Mouse (Mus musculus) intestine, postnatal 0 days (tissue): ENCODE measurements around the gene Rsph6a. TPM values are rescaled to one million over a fixed set of nuclear protein-coding genes. Genes with fewer than 3 reads are reported as not detected.
A peak's percentile ranks its signal among the peaks of the same experiment; 100 is the strongest.

Source experiments
- ATAC-seq: fragments of 200-750 bp; cut with Nextera tagmentation; 2 replicates; pipeline ENCODE4 v1.8.0; 2017; ENCODE audit warnings: mild to moderate bottlenecking, moderate TSS enrichment, moderate library complexity
- H3K27ac ChIP-seq: fragments of 300-500 bp; sonication (generic); 2 replicates; pipeline ENCODE4 v1.5.1; 2014; ENCODE audit warnings: mild to moderate bottlenecking, low read depth, low read length, moderate library complexity
- H3K27me3 ChIP-seq: fragments of 300-500 bp; sonication (generic); replicated peaks from 2 replicates; pipeline ENCODE4 v1.6.1; 2014; ENCODE audit warnings: low read length, mixed read lengths; ENCODE audit not compliant: control insufficient read depth, insufficient read depth
- H3K36me3 ChIP-seq: fragments of 300-500 bp; sonication (generic); 2 replicates; pipeline ENCODE4 v1.6.1; 2014; ENCODE audit warnings: mild to moderate bottlenecking, moderate library complexity; ENCODE audit not compliant: control insufficient read depth, insufficient read depth
- H3K4me1 ChIP-seq: fragments of 300-500 bp; sonication (generic); replicated peaks from 2 replicates; pipeline ENCODE4 v1.6.1; 2014; ENCODE audit warnings: antibody characterized with exemption, low read length, mixed read lengths; ENCODE audit not compliant: control insufficient read depth, insufficient read depth
- H3K4me2 ChIP-seq: fragments of 300-500 bp; sonication (generic); replicated peaks from 2 replicates; pipeline ENCODE4 v1.6.1; 2014; ENCODE audit warnings: low read depth, mild to moderate bottlenecking, moderate library complexity
- H3K4me3 ChIP-seq: fragments of 300-500 bp; sonication (generic); 2 replicates; pipeline ENCODE4 v1.5.1; 2014; ENCODE audit warnings: low read depth, low read length
- H3K9ac ChIP-seq: fragments of 300-500 bp; sonication (generic); 2 replicates; pipeline ENCODE4 v1.6.1; 2014; ENCODE audit warnings: mild to moderate bottlenecking, low read depth, low read length
- H3K9me3 ChIP-seq: fragments of 300-500 bp; sonication (generic); 2 replicates; pipeline ENCODE4 v1.6.1; 2016; ENCODE audit warnings: mixed run types; ENCODE audit not compliant: control insufficient read depth
- CTCF ChIP-seq: sonication (generic); IDR thresholded peaks from 2 replicates; pipeline ENCODE4 v1.5.1; 2016; ENCODE audit warnings: low read depth, mild to moderate bottlenecking, control low read depth, antibody characterized with exemption, moderate library complexity
- WGBS: fragments of 180-500 bp; shearing (Covaris S2); extraction: QIAGEN DNeasy Blood & Tissue Kit; methylation state at CpG from one replicate; pipeline ENCODE4 v1.1.7; 2014; 5-methylcytosine and 5-hydroxymethylcytosine counted together
- polyA plus RNA-seq: library from polyadenylated mRNA; unstranded; fragments of >200 nt; fragmentation: Nextera tagmentation; extraction: Ambion mirVana; gene quantifications from 2 replicates; pipeline ENCODE4 v1.2.1, GENCODE M21; 2015

The Rsph6a gene
- polyA plus RNA-seq, 1 experiment from 2014 or later, result not detected

GRCm38 (mm10) chr7:19012025-19012621 is 42.4 kb upstream of the Rsph6a start:
- Histone ChIP-seq H3K9ac (peak overlapping the region; percentile 63), H3K27ac (peak overlapping the region; percentile 35), H3K36me3 (no peaks in the 10 kb centered on the region; the same call in 1 of the 2 replicates), H3K9me3 (no peaks in the 10 kb centered on the region), H3K4me2 (peak overlapping the region; percentile 67), H3K27me3 (no peaks in the 10 kb centered on the region), H3K4me3 (peak overlapping the region; percentile 33), H3K4me1 (0 out of 2 replicates have a peak, but pooled peaks cover 5% of the 10 kb centered on the region)
- peak; percentile 19 for ATAC-seq
- 3% methylated on average over 29 of the region's 31 CpGs for WGBS
- TF ChIP-seq CTCF, result no peak

- Histone ChIP-seq H3K27me3 (no peaks in the 10 kb centered on the region), H3K4me1 (0 out of 2 replicates have a peak, but pooled peaks cover 5% of the 10 kb centered on the region), H3K27ac (no peak overlapping the region), H3K9ac (no peak overlapping the region), H3K4me3 (no peak overlapping the region), H3K36me3 (no peaks in the 10 kb centered on the region; the same call in 1 of the 2 replicates), H3K4me2 (peak overlapping the region; percentile 67; the same call in 1 of the 2 replicates), H3K9me3 (no peaks in the 10 kb centered on the region)
- no peak for TF ChIP-seq CTCF
- WGBS, result 31% methylated on average over 2 of the region's 2 CpGs
- ATAC-seq, result no peak
Observed at GRCm38 (mm10) chr7:19012882-19013281, 41.6 kb upstream of the Rsph6a start.

- WGBS, result 80% methylated on average over 15 of the region's 15 CpGs
- no peaks in the 10 kb centered on the region for H3K9me3 ChIP-seq
- H3K4me1 ChIP-seq, result 0 out of 2 replicates have a peak, but pooled peaks cover 5% of the 10 kb centered on the region
- no peaks in the 10 kb centered on the region; the same call in 1 of the 2 replicates for H3K36me3 ChIP-seq
- ATAC-seq, result no peak
- H3K4me3 ChIP-seq, result no peak overlapping the region
- no peak overlapping the region for H3K9ac ChIP-seq
- H3K27me3 ChIP-seq, result no peaks in the 10 kb centered on the region
- no peak overlapping the region for H3K27ac ChIP-seq
- peak; percentile 15; the same call in 1 of the 2 replicates for TF ChIP-seq CTCF
- no peak overlapping the region for H3K4me2 ChIP-seq
Observed at GRCm38 (mm10) chr7:19014452-19014851, 40.0 kb upstream of the Rsph6a start.

- TF ChIP-seq CTCF, result no peak
- H3K27me3 ChIP-seq, result no peaks in the 10 kb centered on the region
- H3K4me2 ChIP-seq, result no peak overlapping the region
- no peak for ATAC-seq
- H3K27ac ChIP-seq, result no peak overlapping the region
- H3K36me3 ChIP-seq, result no peaks in the 10 kb centered on the region; the same call in 1 of the 2 replicates
- no peaks in the 10 kb centered on the region for H3K9me3 ChIP-seq
- 76% methylated on average over 4 of the region's 4 CpGs for WGBS
- 0 out of 2 replicates have a peak, but pooled peaks cover 3% of the 10 kb centered on the region for H3K4me1 ChIP-seq
- no peak overlapping the region for H3K4me3 ChIP-seq
- no peak overlapping the region for H3K9ac ChIP-seq
Observed at GRCm38 (mm10) chr7:19016042-19016441, 38.4 kb upstream of the Rsph6a start.

- WGBS, result 88% methylated on average over 7 of the region's 7 CpGs
Observed at GRCm38 (mm10) chr7:19017909-19018308, 36.6 kb upstream of the Rsph6a start.

GRCm38 (mm10) chr7:19021048-19021447 is 33.4 kb upstream of the Rsph6a start:
- H3K4me3 ChIP-seq, result no peak overlapping the region
- peaks cover 3% of the 10 kb centered on the region; the same call in 1 of the 2 replicates for H3K4me1 ChIP-seq
- WGBS, result 13% methylated on average over 8 of the region's 8 CpGs
- TF ChIP-seq CTCF, result no peak
- ATAC-seq, result no peak
- peaks cover 9% of the 10 kb centered on the region; the same call in 1 of the 2 replicates for H3K27me3 ChIP-seq
- H3K36me3 ChIP-seq, result no peaks in the 10 kb centered on the region
- peak overlapping the region; percentile 85 for H3K4me2 ChIP-seq
- no peaks in the 10 kb centered on the region for H3K9me3 ChIP-seq
- H3K9ac ChIP-seq, result no peak overlapping the region
- no peak overlapping the region for H3K27ac ChIP-seq

More at GRCm38 (mm10) chr7:19017909-19018308, 36.6 kb upstream of the Rsph6a start:
- no peak overlapping the region for H3K4me2 ChIP-seq
- H3K27me3 ChIP-seq, result 0 out of 2 replicates have a peak, but pooled peaks cover 3% of the 10 kb centered on the region
- H3K27ac ChIP-seq, result no peak overlapping the region
- ATAC-seq, result no peak
- H3K4me1 ChIP-seq, result 0 out of 2 replicates have a peak, but pooled peaks cover 2% of the 10 kb centered on the region
- no peaks in the 10 kb centered on the region for H3K9me3 ChIP-seq
- H3K4me3 ChIP-seq, result no peak overlapping the region
- no peaks in the 10 kb centered on the region; the same call in 1 of the 2 replicates for H3K36me3 ChIP-seq
- H3K9ac ChIP-seq, result no peak overlapping the region
- TF ChIP-seq CTCF, result no peak
